Mouse (Mus musculus) brain, adult 2 months (tissue): ENCODE measurements around the gene Vmn1r117.
"Not testable (repeated sequence)": the region's sequence is repeated elsewhere in the genome, so short reads cannot be mapped to it uniquely, and the experiment has no call there.

ENCODE experiments used
- DNase-seq: peaks from one replicate; pipeline ENCODE4 v3.0.0; 2011; ENCODE audit warnings: low read depth, low spot score

Gene Vmn1r117

GRCm38 (mm10) chr7:20884021-20884420, at the start of gene Vmn1r117:
Vmn1r117 (minus strand) TSS chr7:20884121.
- DNase-seq, result not testable (repeated sequence)

DNA sequence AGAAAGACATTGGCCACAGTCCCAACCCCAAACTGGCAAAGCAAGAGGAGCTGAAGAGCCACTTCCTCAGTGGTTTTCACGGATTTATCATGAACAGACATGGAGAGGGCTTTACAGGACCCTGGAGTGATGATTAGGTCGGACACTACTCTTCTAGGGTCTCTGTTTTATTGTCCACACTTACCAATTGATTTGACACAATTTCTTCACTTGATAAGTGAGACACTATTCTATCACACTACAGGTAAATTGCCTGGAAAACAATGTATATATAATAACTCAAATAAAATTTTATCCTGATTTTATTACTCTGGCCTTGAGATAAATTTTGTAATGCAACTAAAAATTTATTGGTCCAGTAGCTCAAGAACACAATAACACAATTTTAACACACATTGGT, 28.3 kb upstream of the Vmn1r117 start, which contains the start of gene Vmn1r118:
Gene Vmn1r118 (minus strand): TSS at position 101 of the 400 bp plus-strand sequence.
- not testable (repeated sequence) for DNase-seq

GRCm38 (mm10) chr7:20871956-20872355, 12.0 kb downstream of the Vmn1r117 start, which contains the start of gene Vmn1r116:
Vmn1r116 (plus strand) TSS chr7:20872256.
- DNase-seq, result not testable (repeated sequence)

- not testable (repeated sequence) for DNase-seq
Observed at GRCm38 (mm10) chr7:20844885-20845284, 39.0 kb downstream of the Vmn1r117 start, which contains the start of gene Vmn1r115. Vmn1r115 (minus strand) TSS chr7:20844985.
